Mouse (Mus musculus) midbrain, embryonic 10.5 days (tissue): ENCODE data around the gene Neo1. TPM values are rescaled to one million over a fixed set of nuclear protein-coding genes. Genes with fewer than 3 reads are reported as not detected.
"Not testable (repeated sequence)": the region's sequence is repeated elsewhere in the genome, so short reads cannot be mapped to it uniquely, and the experiment has no call there.

Source experiments
- DNase-seq: peaks from one replicate; pipeline ENCODE4 v3.0.0-alpha.2; 2017; ENCODE audit warnings: low spot score
- H3K27ac ChIP-seq: fragments of 300-500 bp; sonication (generic); replicated peaks from 2 replicates; pipeline ENCODE4 v1.5.1; 2016; ENCODE audit warnings: mild to moderate bottlenecking
- H3K27me3 ChIP-seq: fragments of 300-500 bp; sonication (generic); 2 replicates; pipeline ENCODE4 v1.6.1; 2016; ENCODE audit warnings: low read depth, mild to moderate bottlenecking; ENCODE audit not compliant: poor library complexity, severe bottlenecking
- H3K36me3 ChIP-seq: fragments of 300-500 bp; sonication (generic); 2 replicates; pipeline ENCODE4 v1.6.1; 2016; ENCODE audit warnings: mild to moderate bottlenecking, moderate library complexity
- H3K4me1 ChIP-seq: fragments of 300-500 bp; sonication (generic); 2 replicates; pipeline ENCODE4 v1.6.1; 2016
- H3K4me3 ChIP-seq: fragments of 300-500 bp; sonication (generic); 2 replicates; pipeline ENCODE4 v1.5.1; 2016; ENCODE audit warnings: mild to moderate bottlenecking, moderate library complexity
- H3K9me3 ChIP-seq: fragments of 300-500 bp; sonication (generic); replicated peaks from 2 replicates; pipeline ENCODE4 v1.6.1; 2016; ENCODE audit warnings: mild to moderate bottlenecking
- WGBS: fragments of 180-500 bp; shearing (Covaris S2); methylation state at CpG from one replicate; pipeline ENCODE4 v1.1.7; 2016; 5-methylcytosine and 5-hydroxymethylcytosine counted together
- polyA plus RNA-seq: library from polyadenylated mRNA; unstranded; fragments of >200 nt; fragmentation: Nextera tagmentation; extraction: Ambion mirVana; gene quantifications from 2 replicates; pipeline ENCODE4 v1.2.1, GENCODE M21; 2016

Neo1 gene
- polyA plus RNA-seq, 1 experiment from 2014 or later: 26.1 TPM

- DNase-seq: no peak
- H3K27ac ChIP-seq: no peak overlapping the region
- H3K4me3 ChIP-seq: no peak overlapping the region
- no peaks in the 10 kb centered on the region for H3K36me3 ChIP-seq
- no peaks in the 10 kb centered on the region for H3K27me3 ChIP-seq
- H3K9me3 ChIP-seq: no peaks in the 10 kb centered on the region
- H3K4me1 ChIP-seq: peaks cover 18% of the 10 kb centered on the region
These were observed 5.6 kb upstream of the Neo1 start for GRCm38 (mm10) chr9:59041805-59042204.

DNA sequence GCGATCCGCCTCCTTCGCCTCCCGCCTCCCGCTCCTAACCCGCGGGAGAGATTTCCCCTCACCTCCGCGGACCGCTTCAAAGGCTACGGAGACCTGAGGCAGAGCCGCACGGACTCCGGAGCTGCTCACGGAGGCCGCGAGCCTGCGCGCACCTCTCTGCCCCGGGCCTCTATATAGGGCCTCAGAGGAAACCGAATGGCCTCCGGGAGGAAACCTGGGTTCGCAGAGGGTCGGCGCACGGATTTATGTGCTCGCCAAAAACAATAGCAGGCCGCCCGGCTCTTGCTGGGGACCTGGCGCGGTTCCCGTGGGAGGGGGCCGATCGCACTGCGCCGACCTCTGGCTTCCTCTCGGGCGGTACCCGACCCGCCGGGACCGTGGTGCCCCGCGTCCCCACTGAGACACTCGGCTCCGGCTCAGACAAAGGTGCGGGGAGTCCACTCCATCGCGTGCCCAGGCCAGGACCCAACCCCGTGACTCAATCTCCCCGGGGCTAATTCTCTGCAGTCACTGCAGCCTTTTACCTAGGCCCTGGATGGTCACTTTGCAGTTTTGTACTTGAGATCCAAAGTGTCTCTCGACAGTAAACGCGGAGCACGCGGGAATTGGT lies 596 bp upstream of the Neo1 start:
- Histone ChIP-seq H3K27ac (peak overlapping the region; percentile 99), H3K4me3 (peak overlapping the region; percentile 96), H3K4me1 (peaks cover 44% of the 10 kb centered on the region), H3K9me3 (no peaks in the 10 kb centered on the region; the same call in 1 of the 2 replicates), H3K36me3 (peaks cover 4% of the 10 kb centered on the region; the same call in 1 of the 2 replicates), H3K27me3 (no peaks in the 10 kb centered on the region)
- DNase-seq: no peak
- WGBS: under 1% methylated on average over 55 of the region's 56 CpGs

DNA sequence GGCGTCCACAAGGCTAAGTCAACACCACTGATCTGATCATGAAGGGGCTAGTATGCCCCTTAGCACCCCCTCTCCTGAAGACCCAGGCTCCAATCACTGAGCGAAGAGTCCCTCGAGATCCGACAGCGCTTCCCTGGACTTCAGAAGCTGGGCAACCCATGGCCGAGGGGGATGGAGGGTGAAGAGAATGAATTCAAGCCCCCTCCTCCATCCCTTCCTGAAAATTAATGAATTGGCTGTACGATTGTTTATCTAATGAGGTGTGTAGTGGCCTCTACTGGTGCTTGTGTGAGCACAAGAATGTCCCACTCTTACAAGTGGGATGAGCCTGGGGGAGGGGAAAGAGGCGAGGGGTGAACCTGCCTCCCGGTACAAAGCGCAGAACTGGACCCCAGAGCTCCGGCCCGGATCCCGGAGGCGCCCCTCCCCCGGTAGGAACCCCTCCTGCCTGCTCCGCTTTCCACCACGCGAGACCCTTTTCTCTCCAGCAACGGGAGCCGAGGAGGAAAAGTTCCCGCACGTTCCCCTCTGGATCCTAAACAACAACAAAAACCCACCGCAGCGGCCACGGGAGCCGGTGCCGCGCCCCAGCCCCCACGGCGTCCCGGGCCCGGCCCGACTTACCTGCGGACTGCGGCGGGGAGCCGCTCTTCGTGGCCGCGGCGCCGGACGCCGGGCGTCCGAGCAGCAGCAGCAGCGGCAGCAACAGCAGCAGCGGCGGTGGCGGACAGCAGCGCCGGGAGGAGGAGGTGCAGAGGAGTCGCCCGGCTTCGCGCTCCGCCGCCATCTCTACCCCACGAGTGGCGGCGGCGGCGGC lies 691 bp downstream of the Neo1 start:
- peak; percentile 71 for DNase-seq
- H3K4me3 ChIP-seq: peak overlapping the region; percentile 96
- H3K27me3 ChIP-seq: no peaks in the 10 kb centered on the region
- H3K36me3 ChIP-seq: peaks cover 6% of the 10 kb centered on the region; the same call in 1 of the 2 replicates
- peak overlapping the region; percentile 99 for H3K27ac ChIP-seq
- H3K4me1 ChIP-seq: peaks cover 44% of the 10 kb centered on the region
- under 1% methylated on average over 62 of the region's 63 CpGs for WGBS
- no peaks in the 10 kb centered on the region; the same call in 1 of the 2 replicates for H3K9me3 ChIP-seq

- Histone ChIP-seq H3K9me3 (no peaks in the 10 kb centered on the region; the same call in 1 of the 2 replicates), H3K4me3 (peak overlapping the region; percentile 96), H3K4me1 (peaks cover 44% of the 10 kb centered on the region), H3K27me3 (no peaks in the 10 kb centered on the region), H3K27ac (no peak overlapping the region), H3K36me3 (peaks cover 6% of the 10 kb centered on the region; the same call in 1 of the 2 replicates)
- DNase-seq: no peak
- 44% methylated on average over 5 of the region's 5 CpGs for WGBS
These were observed 1.4 kb downstream of the Neo1 start for GRCm38 (mm10) chr9:59034836-59035235.

- H3K9me3 ChIP-seq: no peaks in the 10 kb centered on the region; the same call in 1 of the 2 replicates
- no peak overlapping the region for H3K4me3 ChIP-seq
- no peak for DNase-seq
- no peaks in the 10 kb centered on the region for H3K27me3 ChIP-seq
- WGBS: 70% methylated on average over 3 of the region's 3 CpGs
- peaks cover 14% of the 10 kb centered on the region; the same call in 1 of the 2 replicates for H3K36me3 ChIP-seq
- no peak overlapping the region for H3K27ac ChIP-seq
- H3K4me1 ChIP-seq: peaks cover 41% of the 10 kb centered on the region
These were observed 2.7 kb downstream of the Neo1 start for GRCm38 (mm10) chr9:59033492-59033891.

DNA sequence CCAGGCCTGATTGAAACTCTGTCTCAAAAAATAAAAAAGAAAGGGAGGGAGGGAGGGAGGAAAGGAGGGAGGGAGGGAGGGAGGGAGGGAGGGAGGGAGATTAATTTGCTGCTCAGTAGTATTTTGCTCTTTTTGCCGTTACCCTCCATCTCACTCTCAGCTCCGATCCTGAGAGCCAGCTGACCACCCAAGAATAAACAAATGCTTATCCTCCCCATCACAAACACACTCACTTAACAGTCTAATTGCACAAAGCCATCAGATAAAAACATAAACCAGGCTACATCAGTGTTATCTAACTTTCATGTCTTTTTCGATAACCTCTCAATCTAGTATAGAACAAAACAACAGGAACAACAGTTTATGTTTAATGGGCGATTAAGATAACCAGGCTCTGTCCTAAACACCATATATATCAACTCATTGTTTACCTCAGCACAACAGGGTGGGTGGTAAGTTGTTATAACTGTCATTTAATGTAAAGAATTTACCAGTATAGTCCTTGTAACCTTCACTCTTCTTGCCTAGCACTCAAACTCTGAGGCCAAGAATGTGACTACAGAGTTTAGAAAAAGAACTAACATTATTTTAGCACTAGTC lies 11.9 kb downstream of the Neo1 start:
- Histone ChIP-seq H3K27me3 (no peaks in the 10 kb centered on the region), H3K4me3 (no peak overlapping the region), H3K4me1 (peaks cover 11% of the 10 kb centered on the region), H3K27ac (no peak overlapping the region), H3K36me3 (peaks cover 4% of the 10 kb centered on the region; the same call in 1 of the 2 replicates), H3K9me3 (no peaks in the 10 kb centered on the region; the same call in 1 of the 2 replicates)
- WGBS: 65% methylated on average over 4 of the region's 4 CpGs
- no peak for DNase-seq

DNA sequence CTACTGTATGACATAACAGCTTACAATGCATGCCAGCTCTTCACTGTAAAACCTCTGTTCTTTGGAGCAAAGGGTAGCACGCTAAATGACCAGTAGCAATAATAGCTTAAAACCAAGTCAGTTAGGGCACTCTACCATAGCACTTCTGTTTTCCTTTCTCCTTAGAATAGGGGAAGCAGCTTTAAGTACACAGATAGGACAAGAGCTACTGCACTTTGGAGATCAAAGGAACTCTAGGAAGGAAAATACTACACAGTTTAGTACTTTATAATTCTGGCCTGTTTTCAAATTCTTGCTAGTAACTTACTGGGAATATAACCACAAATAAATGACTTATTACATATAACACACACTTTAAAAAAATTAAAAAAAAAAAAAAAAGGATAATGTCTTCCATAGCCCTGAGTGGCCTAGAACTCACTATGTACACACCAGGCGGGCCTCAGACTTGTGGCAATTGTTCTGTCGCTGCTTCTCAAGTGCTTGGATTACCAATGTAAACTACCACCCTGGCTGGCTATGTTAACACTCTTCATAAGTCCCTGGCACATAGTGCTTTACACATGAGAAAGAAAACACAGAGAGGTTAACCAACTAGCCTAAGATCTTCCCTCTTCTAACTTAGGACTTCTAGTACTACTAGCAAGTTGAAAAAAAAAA lies 20.1 kb downstream of the Neo1 start:
- Histone ChIP-seq H3K4me1 (peaks cover 8% of the 10 kb centered on the region; the same call in 1 of the 2 replicates), H3K9me3 (no peaks in the 10 kb centered on the region), H3K4me3 (no peak overlapping the region), H3K36me3 (no peaks in the 10 kb centered on the region), H3K27ac (no peak overlapping the region), H3K27me3 (no peaks in the 10 kb centered on the region)
- no peak for DNase-seq
- WGBS: 64% methylated on average over 3 of the region's 3 CpGs

DNA sequence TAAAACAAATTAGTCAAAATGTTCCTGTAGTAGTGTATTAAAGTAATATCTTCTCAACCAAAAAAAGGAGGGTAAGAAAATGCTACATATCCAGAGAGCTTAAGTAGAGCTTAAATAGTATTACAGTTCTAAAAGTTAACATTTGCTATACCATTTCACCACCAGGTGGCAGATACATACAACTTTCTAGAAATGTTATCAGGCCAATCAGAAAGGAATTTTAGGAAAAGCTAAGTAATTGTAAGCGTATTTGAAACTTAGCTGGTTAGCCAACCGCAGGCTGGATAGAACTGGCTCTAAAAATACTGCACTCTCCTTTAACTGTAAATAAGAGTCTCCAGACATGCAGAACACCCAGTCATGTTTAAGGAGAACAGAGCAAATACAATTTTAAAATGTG lies 22.9 kb downstream of the Neo1 start:
- no peak for DNase-seq
- Histone ChIP-seq H3K27ac (no peak overlapping the region), H3K9me3 (no peaks in the 10 kb centered on the region), H3K4me1 (peaks cover 21% of the 10 kb centered on the region), H3K36me3 (no peaks in the 10 kb centered on the region), H3K27me3 (no peaks in the 10 kb centered on the region), H3K4me3 (no peak overlapping the region)
- 34% methylated on average over 2 of the region's 2 CpGs for WGBS

DNA sequence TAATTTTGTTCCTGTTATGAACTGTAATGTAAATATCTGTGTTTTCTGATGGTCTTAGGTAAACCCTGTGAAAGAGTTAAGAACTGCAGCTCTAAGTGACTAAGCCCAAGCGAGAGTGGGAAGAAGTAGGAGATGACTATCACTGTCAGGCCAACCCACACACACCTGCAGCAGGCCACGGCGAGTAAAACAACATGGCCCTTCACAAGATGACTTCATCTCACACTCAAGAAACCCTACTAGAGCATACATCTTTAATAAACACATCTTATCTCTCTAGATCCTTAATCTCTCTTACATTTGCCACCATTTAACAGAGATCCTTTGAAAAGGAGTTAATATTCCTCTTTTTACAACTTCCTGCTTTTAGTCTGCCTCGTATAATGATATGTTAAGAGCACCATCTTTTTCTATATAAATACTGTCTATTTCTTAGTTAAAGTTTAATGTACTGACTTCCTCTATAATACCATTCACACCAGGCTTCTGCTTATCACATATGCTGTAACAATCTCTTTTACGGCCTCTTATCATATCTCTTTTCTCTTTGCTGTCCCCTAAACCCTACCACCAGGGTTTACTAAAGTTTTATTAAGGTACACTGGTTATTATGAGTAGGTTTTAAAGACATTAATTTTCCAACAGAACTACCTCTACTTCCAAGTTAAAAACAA lies 46.8 kb downstream of the Neo1 start:
- H3K4me3 ChIP-seq: no peak overlapping the region
- 95% methylated on average over 5 of the region's 5 CpGs for WGBS
- H3K9me3 ChIP-seq: no peaks in the 10 kb centered on the region
- DNase-seq: no peak
- H3K36me3 ChIP-seq: peaks cover 13% of the 10 kb centered on the region
- H3K4me1 ChIP-seq: no peaks in the 10 kb centered on the region
- no peaks in the 10 kb centered on the region for H3K27me3 ChIP-seq
- no peak overlapping the region for H3K27ac ChIP-seq

GRCm38 (mm10) chr9:58979034-58979433 lies 57.2 kb downstream of the Neo1 start:
- no peak for DNase-seq
- Histone ChIP-seq H3K36me3 (peaks cover 33% of the 10 kb centered on the region), H3K27me3 (no peaks in the 10 kb centered on the region), H3K27ac (no peak overlapping the region), H3K4me1 (peaks cover 3% of the 10 kb centered on the region; the same call in 1 of the 2 replicates), H3K4me3 (no peak overlapping the region), H3K9me3 (no peaks in the 10 kb centered on the region)
- 93% methylated on average over 15 of the region's 15 CpGs for WGBS

- DNase-seq, H3K4me1 ChIP-seq, H3K4me3 ChIP-seq, H3K27ac ChIP-seq, H3K27me3 ChIP-seq, H3K9me3 ChIP-seq: not testable (repeated sequence)
- H3K36me3 ChIP-seq: peaks cover 27% of the 10 kb centered on the region
- 82% methylated on average over 2 of the region's 2 CpGs for WGBS
These were observed 65.1 kb downstream of the Neo1 start for GRCm38 (mm10) chr9:58971154-58971553.

DNA sequence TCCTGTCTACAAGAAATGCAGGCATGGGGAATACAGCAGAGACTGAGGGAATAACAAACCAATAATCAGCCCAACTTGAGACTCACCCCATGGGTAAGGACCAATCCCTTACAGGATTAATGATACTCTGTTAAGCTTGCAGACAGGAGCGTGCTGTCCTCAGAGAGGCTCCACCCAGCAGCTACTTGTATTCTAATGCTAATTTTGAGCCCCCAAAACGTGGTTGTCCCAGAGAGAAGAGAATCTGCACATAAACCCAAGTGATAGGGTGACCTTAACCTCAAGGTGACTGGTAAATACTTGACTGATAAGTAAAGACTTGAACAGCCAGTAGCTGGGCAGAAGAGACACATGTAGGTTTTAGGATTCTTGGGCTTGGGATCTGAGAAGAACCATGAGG lies 68.9 kb downstream of the Neo1 start:
- H3K4me1 ChIP-seq: no peaks in the 10 kb centered on the region
- peaks cover 22% of the 10 kb centered on the region for H3K36me3 ChIP-seq
- H3K9me3 ChIP-seq: no peaks in the 10 kb centered on the region
- no peak overlapping the region for H3K27ac ChIP-seq
- H3K4me3 ChIP-seq: no peak overlapping the region
- 30% methylated on average over 2 of the region's 2 CpGs for WGBS
- DNase-seq: no peak
- H3K27me3 ChIP-seq: no peaks in the 10 kb centered on the region
